Mouse (Mus musculus): Measurements from ENCODE around the gene Zfp618. TPM values are rescaled to one million over a fixed set of nuclear protein-coding genes. Genes with fewer than 3 reads are reported as not detected.

Zfp618 gene
- total RNA-seq, 2 experiments from 2014 or later = not detected

Other genes starting within 250 kb of the Zfp618 start
- not detected in 2 replicates for gene Ambp, start 189.2 kb downstream of the Zfp618 start, total RNA-seq (2015; ENCODE audit: low replicate concordance)
- gene Ambp, start 189.2 kb downstream of the Zfp618 start, total RNA-seq (2017; ENCODE audit: low replicate concordance) = not detected in 2 replicates
- gene Kif12, start 206.6 kb downstream of the Zfp618 start, total RNA-seq (2015; ENCODE audit: low replicate concordance) = not detected in 2 replicates
- not detected in 2 replicates for gene Kif12, start 206.6 kb downstream of the Zfp618 start, total RNA-seq (2017; ENCODE audit: low replicate concordance)
- gene Col27a1, start 248.4 kb downstream of the Zfp618 start, total RNA-seq (2015; ENCODE audit: low replicate concordance) = 0.96 TPM in 1 of 2 replicates, not detected in the other
- gene Col27a1, start 248.4 kb downstream of the Zfp618 start, total RNA-seq (2017; ENCODE audit: low replicate concordance) = not detected in 2 replicates

All from erythroblast, adult 5-6 weeks (primary cell).